Mouse (Mus musculus) large intestine, adult 2 months (tissue): Measurements from ENCODE around the gene Sohlh1. TPM values are rescaled to one million over a fixed set of nuclear protein-coding genes. Genes with fewer than 3 reads are reported as not detected.
"Not testable (repeated sequence)": the region's sequence is repeated elsewhere in the genome, so short reads cannot be mapped to it uniquely, and the experiment has no call there.

ENCODE experiments used
- DNase-seq: peaks from one replicate; pipeline ENCODE4 v3.0.0-alpha.2; 2012; ENCODE audit warnings: low read depth, low spot score
- WGBS: fragments of 180-500 bp; shearing (Covaris S2); methylation state at CpG from one replicate; pipeline ENCODE4 v1.1.7; 2018; 5-methylcytosine and 5-hydroxymethylcytosine counted together
- polyA plus RNA-seq: library from polyadenylated mRNA; depleted of rRNA; stranded (reverse); fragments of >200 nt; gene quantifications from 2 replicates; pipeline ENCODE4 v1.2.3, GENCODE M21; 2012; rRNA removed

Sohlh1 gene
- polyA plus RNA-seq, 1 experiment: not detected

GRCm38 (mm10) chr2:25844097-25844496 is 3.0 kb downstream of the Sohlh1 start:
- whole genome bisulfite sequencing: 81% methylated on average over 3 of the region's 3 CpGs
- DNase-seq: no peak

GRCm38 (mm10) chr2:25842758-25843157 is 4.3 kb downstream of the Sohlh1 start:
- DNase-seq: no peak
- WGBS: 68% methylated on average over 1 of the region's 1 CpGs

DNA sequence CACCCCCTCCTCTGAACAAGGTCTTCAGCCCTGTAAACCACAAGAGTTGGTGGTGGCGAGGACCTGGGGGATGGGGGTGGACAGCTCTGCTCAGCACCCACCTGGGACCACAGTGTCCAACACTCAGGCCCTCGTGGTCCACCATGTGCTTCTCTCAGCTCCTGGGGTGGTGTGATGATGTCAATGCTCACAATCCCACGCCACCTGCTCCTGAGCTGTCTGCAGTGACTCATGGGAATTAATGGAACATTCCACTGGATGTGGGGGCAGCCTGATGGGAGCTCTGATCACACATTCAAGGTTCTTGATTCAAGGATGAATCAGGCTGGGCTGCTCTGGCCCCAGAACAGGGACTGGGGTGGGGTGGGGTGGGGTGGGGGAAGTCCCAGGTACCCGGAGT is 4.9 kb downstream of the Sohlh1 start:
- WGBS: 53% methylated on average over 4 of the region's 4 CpGs
- DNase-seq: no peak

GRCm38 (mm10) chr2:25836291-25836690 is 10.8 kb downstream of the Sohlh1 start:
- 18% methylated on average over 5 of the region's 5 CpGs for WGBS
- DNase-seq: peak; percentile 66

DNA sequence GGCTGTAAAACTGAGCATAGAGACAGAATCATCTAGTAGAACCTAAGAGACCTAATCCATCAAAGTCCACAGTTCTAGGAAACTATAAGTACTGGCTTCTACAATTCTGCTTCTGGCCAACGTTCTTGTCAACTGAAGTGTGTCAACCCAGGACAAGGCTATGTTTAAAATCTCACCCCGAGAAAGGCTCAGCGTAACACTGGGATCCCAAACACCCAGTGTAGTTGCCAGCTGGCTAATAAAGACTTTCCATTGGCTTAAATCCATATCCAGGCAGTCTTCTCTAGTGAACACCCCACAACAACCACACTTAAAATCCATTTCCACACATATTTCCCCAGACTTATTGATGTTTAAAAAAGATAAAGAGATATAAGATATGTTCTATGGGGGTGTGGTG is 16.3 kb downstream of the Sohlh1 start:
- DNase-seq: no peak
- 63% methylated on average over 3 of the region's 3 CpGs for WGBS

GRCm38 (mm10) chr2:25828344-25828947 is 18.6 kb downstream of the Sohlh1 start:
- 69% methylated on average over 8 of the region's 8 CpGs for WGBS
- DNase-seq: no peak

- WGBS: 85% methylated on average over 3 of the region's 3 CpGs
- no peak for DNase-seq
These were observed 22.3 kb downstream of the Sohlh1 start for GRCm38 (mm10) chr2:25824751-25825150.

DNA sequence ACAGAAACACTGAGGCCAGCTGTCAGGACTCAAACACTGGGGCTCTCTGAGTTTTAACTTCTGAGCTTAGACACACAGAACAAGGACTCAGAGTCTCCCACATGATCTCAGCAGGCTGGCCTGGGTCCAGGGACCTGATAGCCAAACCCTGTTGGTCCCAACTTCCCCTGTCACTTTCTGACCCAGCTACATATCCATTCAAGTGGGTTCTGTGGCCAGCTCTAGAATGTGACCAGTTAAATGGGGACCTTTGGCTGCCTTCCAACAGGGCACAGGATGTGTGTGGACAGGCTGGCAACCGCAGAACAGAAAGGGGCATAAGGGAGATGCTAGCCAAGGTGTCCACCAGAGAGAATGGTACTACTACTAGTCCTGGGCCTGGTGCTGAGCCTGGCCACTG is 24.2 kb downstream of the Sohlh1 start, which contains the start of gene Lcn9:
Gene Lcn9, plus strand, starts transcription at position 348 of the 400 bp plus-strand sequence.
- 81% methylated on average over 1 of the region's 1 CpGs for WGBS
- no peak for DNase-seq

GRCm38 (mm10) chr2:25815748-25816147 is 31.3 kb downstream of the Sohlh1 start, which contains the start of gene Glt6d1:
Gene Glt6d1 (minus strand): TSS chr2:25815848.
- DNase-seq: not testable (repeated sequence)
- 79% methylated on average over 1 of the region's 1 CpGs for WGBS

DNA sequence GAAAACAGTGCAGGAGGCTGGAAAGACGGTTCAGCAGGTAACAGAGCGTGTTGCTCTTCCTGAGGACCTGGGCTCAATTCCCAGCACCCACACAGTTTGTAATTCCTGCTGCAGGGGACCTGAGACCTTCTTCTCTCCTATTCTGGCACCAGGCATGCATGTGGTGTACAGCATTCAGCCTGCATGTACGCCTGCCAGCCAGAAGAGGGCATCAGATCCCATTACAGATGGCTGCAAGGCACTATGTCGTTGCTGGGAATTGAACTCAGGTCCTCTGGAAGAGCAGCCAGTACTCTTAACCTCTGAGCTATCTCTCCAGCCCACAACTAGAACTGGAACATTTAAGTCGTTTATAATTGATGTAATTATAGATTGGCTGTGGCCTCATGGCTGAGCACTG is 33.7 kb downstream of the Sohlh1 start:
- DNase-seq: no peak
- 83% methylated on average over 5 of the region's 5 CpGs for WGBS

- no peak for DNase-seq
- WGBS: 49% methylated on average over 2 of the region's 2 CpGs
These were observed 35.3 kb downstream of the Sohlh1 start for GRCm38 (mm10) chr2:25811711-25812110.

GRCm38 (mm10) chr2:25798065-25798464 is 49.0 kb downstream of the Sohlh1 start:
- no peak for DNase-seq
- WGBS: 39% methylated on average over 5 of the region's 5 CpGs

- DNase-seq: no peak
- WGBS: 30% methylated on average over 2 of the region's 2 CpGs
These were observed 49.4 kb downstream of the Sohlh1 start for GRCm38 (mm10) chr2:25797635-25798034.

Other genes starting within 250 kb of the Sohlh1 start
- 35.8 and 52.6 TPM in 2 replicates for gene Rabl6, start 238.7 kb downstream of the Sohlh1 start, polyA plus RNA-seq
- gene Ccdc183, start 229.6 kb downstream of the Sohlh1 start, polyA plus RNA-seq: not detected in 2 replicates
- 17.2 and 19.4 TPM in 2 replicates for gene Tmem141, start 225.2 kb downstream of the Sohlh1 start, polyA plus RNA-seq
- 1.9 TPM in 2 replicates for gene Fcna, start 219.2 kb downstream of the Sohlh1 start, polyA plus RNA-seq
- gene Lcn8, start 194.1 kb downstream of the Sohlh1 start, polyA plus RNA-seq: 1.4 TPM in 1 of 2 replicates, not detected in the other
- gene Lcn5, start 189.3 kb downstream of the Sohlh1 start, polyA plus RNA-seq: 0.74 TPM in 1 of 2 replicates, not detected in the other
- gene Lcn6, start 170.5 kb downstream of the Sohlh1 start, polyA plus RNA-seq: not detected in 2 replicates
- 0.37 TPM in 1 of 2 replicates, not detected in the other for gene Lcn10, start 164.5 kb downstream of the Sohlh1 start, polyA plus RNA-seq
- not detected in 2 replicates for gene Obp2a, start 147.2 kb downstream of the Sohlh1 start, polyA plus RNA-seq
- 15.6 and 16.1 TPM in 2 replicates for gene Bmyc, start 140.5 kb downstream of the Sohlh1 start, polyA plus RNA-seq
- not detected in 2 replicates for gene Obp2b, start 110.2 kb downstream of the Sohlh1 start, polyA plus RNA-seq
- gene Lcn3, start 81.7 kb downstream of the Sohlh1 start, polyA plus RNA-seq: not detected in 2 replicates
- not detected in 2 replicates for gene Lcn11, start 70.2 kb downstream of the Sohlh1 start, polyA plus RNA-seq
- not detected in 2 replicates for gene Gm13539, start 65.0 kb downstream of the Sohlh1 start, polyA plus RNA-seq
- not detected in 2 replicates for gene Glt6d1, start 31.4 kb downstream of the Sohlh1 start, polyA plus RNA-seq
- gene Lcn9, start 24.1 kb downstream of the Sohlh1 start, polyA plus RNA-seq: 0.10 and 0.29 TPM in 2 replicates
- 1.4 and 2.8 TPM in 2 replicates for gene Kcnt1, start 16.5 kb upstream of the Sohlh1 start, polyA plus RNA-seq
- gene Camsap1, start 136.0 kb upstream of the Sohlh1 start, polyA plus RNA-seq: 2.1 and 5.1 TPM in 2 replicates
- 43.6 and 51.5 TPM in 2 replicates for gene Ubac1, start 174.5 kb upstream of the Sohlh1 start, polyA plus RNA-seq